Comparison of ENCODE assay signal across 8 mouse cellular contexts in genomic region chr10:127170002-127170401, GRCm38 (mm10). TPM values are rescaled to one million over a fixed set of nuclear protein-coding genes. Genes with fewer than 3 reads are reported as not detected.
DNase-seq lines count a peak whose midpoint lies in the region; ATAC-seq and TF ChIP-seq lines count a peak whose summit lies in the region.

No protein-coding gene starts in this region.

- H3K9me3 ChIP-seq in embryonic facial prominence, embryonic 14.5 days (ENCODE audit: control insufficient read depth, low read length), result no peaks in the 10 kb centered on the region
- no peaks in the 10 kb centered on the region for H3K9me3 ChIP-seq in intestine, postnatal 0 days (ENCODE audit: control insufficient read depth)

- ATAC-seq in embryonic facial prominence, embryonic 14.5 days (ENCODE audit: low read depth), result no peak
- no peak for ATAC-seq in intestine, postnatal 0 days
- no peak for ATAC-seq in megakaryocyte, adult 5-6 weeks (ENCODE audit: poor library complexity, severe bottlenecking)

- no peak for DNase-seq in layer of hippocampus, adult 2 months (ENCODE audit: low spot score in 2 of 2)
- DNase-seq in layer of hippocampus, adult 8-10 months (ENCODE audit: low spot score in 2 of 2), result no peak
- DNase-seq in ZHBTc4 (ENCODE audit: low read depth, low spot score), result peak; percentile 82
- peak; percentile 40 for DNase-seq in embryonic facial prominence, embryonic 14.5 days (ENCODE audit: low spot score)
- peak; percentile 56 for DNase-seq in naive thymus-derived CD4-positive, alpha-beta T cell, adult 2 months (ENCODE audit: low read depth)
- DNase-seq in urinary bladder, adult 2 months (ENCODE audit: low spot score), result no peak

- no peaks in the 10 kb centered on the region for H3K36me3 ChIP-seq in embryonic facial prominence, embryonic 14.5 days (ENCODE audit: control insufficient read depth, insufficient read depth, low read length)
- H3K36me3 ChIP-seq in intestine, postnatal 0 days (ENCODE audit: control insufficient read depth, insufficient read depth), result peaks cover 14% of the 10 kb centered on the region; the same call in 1 of the 2 replicates

- H3K4me2 ChIP-seq in embryonic facial prominence, embryonic 14.5 days (ENCODE audit: low read depth, low read length), result peak overlapping the region; percentile 81
- H3K4me2 ChIP-seq in intestine, postnatal 0 days (replicated peaks; ENCODE audit: low read depth), result peak overlapping the region; percentile 66

- no peak overlapping the region for H3K27ac ChIP-seq in layer of hippocampus, adult 2 months
- H3K27ac ChIP-seq in embryonic facial prominence, embryonic 14.5 days (replicated peaks; ENCODE audit: low read depth, low read length), result no peak overlapping the region
- no peak overlapping the region for H3K27ac ChIP-seq in intestine, postnatal 0 days (ENCODE audit: low read depth, low read length)

- H3K9ac ChIP-seq in embryonic facial prominence, embryonic 14.5 days (ENCODE audit: low read depth, low read length), result peak overlapping the region; percentile 50; the same call in 1 of the 2 replicates
- no peak overlapping the region for H3K9ac ChIP-seq in intestine, postnatal 0 days (ENCODE audit: low read depth, low read length)

- H3K27me3 ChIP-seq in embryonic facial prominence, embryonic 14.5 days (replicated peaks; ENCODE audit: control insufficient read depth, insufficient read depth, low read length), result peaks cover 60% of the 10 kb centered on the region
- peaks cover 22% of the 10 kb centered on the region for H3K27me3 ChIP-seq in intestine, postnatal 0 days (replicated peaks; ENCODE audit: control insufficient read depth, insufficient read depth, low read length)

- TF ChIP-seq CTCF in layer of hippocampus, adult 2 months (conservative IDR thresholded peaks at IDR 0.05), result peak; percentile 56
- TF ChIP-seq CTCF in intestine, postnatal 0 days (IDR thresholded peaks at IDR 0.05; ENCODE audit: low read depth), result peak; percentile 44; the same call in 1 of the 2 replicates

- no peak overlapping the region for H3K4me3 ChIP-seq in layer of hippocampus, adult 2 months
- peak overlapping the region; percentile 45 for H3K4me3 ChIP-seq in embryonic facial prominence, embryonic 14.5 days (ENCODE audit: low read depth, low read length)
- peak overlapping the region; percentile 30; the same call in 1 of the 2 replicates for H3K4me3 ChIP-seq in intestine, postnatal 0 days (ENCODE audit: low read depth, low read length)

- 2% methylated on average over 22 of the region's 22 CpGs for WGBS in embryonic facial prominence, embryonic 14.5 days
- WGBS in intestine, postnatal 0 days, result 27% methylated on average over 22 of the region's 22 CpGs

- H3K4me1 ChIP-seq in embryonic facial prominence, embryonic 14.5 days (ENCODE audit: control insufficient read depth, insufficient read depth, low read length), result peaks cover 9% of the 10 kb centered on the region
- peaks cover 3% of the 10 kb centered on the region; the same call in 1 of the 2 replicates for H3K4me1 ChIP-seq in intestine, postnatal 0 days (replicated peaks; ENCODE audit: control insufficient read depth, insufficient read depth, low read length)

RNA-seq across cellular contexts. Expression of gene B4galnt1, which starts 5.0 kb away (rescaled TPM):
- total RNA-seq in layer of hippocampus, adult 2 months (2021), result 100 to 1,000 TPM; 116 to 123 TPM
- 100 to 1,000 TPM; 113 to 123 (median 113) TPM for total RNA-seq in layer of hippocampus, adult 8-10 months (2022)
- 9.0 and 9.8 TPM in 2 replicates for polyA plus RNA-seq in embryonic facial prominence, embryonic 14.5 days (2014; fragmentation: Nextera tagmentation; extraction: Ambion mirVana)
- polyA plus RNA-seq in intestine, postnatal 0 days (2015; fragmentation: Nextera tagmentation; extraction: Ambion mirVana), result 29.4 and 34.1 TPM in 2 replicates
- 113 TPM in 2 replicates for total RNA-seq in megakaryocyte, adult 5-6 weeks (2015)
- 67.7 and 75.5 TPM in 2 replicates for total RNA-seq in megakaryocyte, adult 5-6 weeks (2017)
- polyA plus RNA-seq in urinary bladder, adult 2 months (2012; rRNA removed), result 6.2 and 7.9 TPM in 2 replicates

RNA-seq across cellular contexts. Expression of gene Slc26a10, which starts 10.4 kb away (rescaled TPM):
- 10 to 100 TPM; 21.9 to 25.4 TPM for total RNA-seq in layer of hippocampus, adult 2 months (2021)
- total RNA-seq in layer of hippocampus, adult 8-10 months (2022), result 10 to 100 TPM; 12.2 to 17.5 (median 14.4) TPM
- 0.86 and 1.7 TPM in 2 replicates for polyA plus RNA-seq in embryonic facial prominence, embryonic 14.5 days (2014; fragmentation: Nextera tagmentation; extraction: Ambion mirVana)
- polyA plus RNA-seq in intestine, postnatal 0 days (2015; fragmentation: Nextera tagmentation; extraction: Ambion mirVana), result 0.52 and 0.65 TPM in 2 replicates
- 0.91 TPM in 1 of 2 replicates, not detected in the other for total RNA-seq in megakaryocyte, adult 5-6 weeks (2015)
- 0.22 and 0.53 TPM in 2 replicates for total RNA-seq in megakaryocyte, adult 5-6 weeks (2017)
- 0.72 and 1.5 TPM in 2 replicates for polyA plus RNA-seq in urinary bladder, adult 2 months (2012; rRNA removed)

RNA-seq across cellular contexts. Expression of gene Arhgef25, which starts 19.9 kb away (rescaled TPM):
- total RNA-seq in layer of hippocampus, adult 2 months (2021), result 100 to 1,000 TPM; 395 to 408 TPM
- 100 to 1,000 TPM; 310 to 386 (median 350) TPM for total RNA-seq in layer of hippocampus, adult 8-10 months (2022)
- polyA plus RNA-seq in embryonic facial prominence, embryonic 14.5 days (2014; fragmentation: Nextera tagmentation; extraction: Ambion mirVana), result 76.7 and 87.7 TPM in 2 replicates
- 14.4 and 15.1 TPM in 2 replicates for polyA plus RNA-seq in intestine, postnatal 0 days (2015; fragmentation: Nextera tagmentation; extraction: Ambion mirVana)
- total RNA-seq in megakaryocyte, adult 5-6 weeks (2015), result 0.16 TPM in 1 of 2 replicates, not detected in the other
- 0.41 and 1.0 TPM in 2 replicates for total RNA-seq in megakaryocyte, adult 5-6 weeks (2017)
- 178 and 188 TPM in 2 replicates for polyA plus RNA-seq in urinary bladder, adult 2 months (2012; rRNA removed)

RNA-seq across cellular contexts. Expression of gene Dtx3, which starts 25.5 kb away (rescaled TPM):
- 100 to 1,000 TPM; 227 to 255 TPM for total RNA-seq in layer of hippocampus, adult 2 months (2021)
- total RNA-seq in layer of hippocampus, adult 8-10 months (2022), result 100 to 1,000 TPM; 214 to 267 (median 229) TPM
- 112 and 120 TPM in 2 replicates for polyA plus RNA-seq in embryonic facial prominence, embryonic 14.5 days (2014; fragmentation: Nextera tagmentation; extraction: Ambion mirVana)
- 22.2 and 24.6 TPM in 2 replicates for polyA plus RNA-seq in intestine, postnatal 0 days (2015; fragmentation: Nextera tagmentation; extraction: Ambion mirVana)
- 8.2 and 9.2 TPM in 2 replicates for total RNA-seq in megakaryocyte, adult 5-6 weeks (2015)
- 4.5 and 9.1 TPM in 2 replicates for total RNA-seq in megakaryocyte, adult 5-6 weeks (2017)
- polyA plus RNA-seq in urinary bladder, adult 2 months (2012; rRNA removed), result 193 and 272 TPM in 2 replicates

RNA-seq across cellular contexts. Expression of gene Pip4k2c, which starts 41.4 kb away (rescaled TPM):
- total RNA-seq in layer of hippocampus, adult 2 months (2021), result 10 to 100 TPM; 98.0 to 98.6 TPM
- 100 to 1,000 TPM in 1 of 4 experiments, 10 to 100 TPM in 3; 95.0 to 107 (median 98.9) TPM for total RNA-seq in layer of hippocampus, adult 8-10 months (2022)
- 19.3 and 20.7 TPM in 2 replicates for polyA plus RNA-seq in embryonic facial prominence, embryonic 14.5 days (2014; fragmentation: Nextera tagmentation; extraction: Ambion mirVana)
- polyA plus RNA-seq in intestine, postnatal 0 days (2015; fragmentation: Nextera tagmentation; extraction: Ambion mirVana), result 43.0 and 47.0 TPM in 2 replicates
- total RNA-seq in megakaryocyte, adult 5-6 weeks (2015), result 9.6 and 12.0 TPM in 2 replicates
- total RNA-seq in megakaryocyte, adult 5-6 weeks (2017), result 13.2 and 17.8 TPM in 2 replicates
- 47.7 and 48.4 TPM in 2 replicates for polyA plus RNA-seq in urinary bladder, adult 2 months (2012; rRNA removed)

Comparison
In these comparisons a context has a peak if more than half of its experiments do, and no peak if none do; other contexts are left out.
1. DNase-seq: peak in ZHBTc4 (single experiment), embryonic facial prominence, embryonic 14.5 days (single experiment) and naive thymus-derived CD4-positive, alpha-beta T cell, adult 2 months (single experiment); none in layer of hippocampus, adult 2 months (0 of 2), layer of hippocampus, adult 8-10 months (0 of 2) and urinary bladder, adult 2 months (single experiment).
2. RNA of gene Slc26a10, which starts 10.4 kb away (total RNA-seq): 21.9 to 25.4 TPM in layer of hippocampus, adult 2 months and 12.2 to 17.5 TPM in layer of hippocampus, adult 8-10 months; 0.22 to 0.91 TPM in megakaryocyte, adult 5-6 weeks; every median in the first group is over 4 times any median in the second.
3. RNA of gene Arhgef25, which starts 19.9 kb away (total RNA-seq): 395 to 408 TPM in layer of hippocampus, adult 2 months and 310 to 386 TPM in layer of hippocampus, adult 8-10 months; 0.16 to 1.0 TPM in megakaryocyte, adult 5-6 weeks; every median in the first group is over 100 times any median in the second.